Mouse (Mus musculus) neural tube, embryonic 15.5 days (tissue): Measurements from ENCODE around the gene Raver1. TPM values are rescaled to one million over a fixed set of nuclear protein-coding genes. Genes with fewer than 3 reads are reported as not detected.

Experiments
- ATAC-seq: fragments of 200-750 bp; cut with Nextera tagmentation; 2 replicates; pipeline ENCODE4 v1.8.0; 2017; ENCODE audit warnings: mild to moderate bottlenecking, moderate TSS enrichment, moderate library complexity; ENCODE audit not compliant: low FRiP score
- H3K27ac ChIP-seq: fragments of 300-500 bp; sonication (generic); replicated peaks from 2 replicates; pipeline ENCODE4 v1.5.1; 2015; ENCODE audit warnings: mild to moderate bottlenecking, inconsistent platforms
- H3K27me3 ChIP-seq: fragments of 300-500 bp; sonication (generic); replicated peaks from 2 replicates; pipeline ENCODE4 v1.6.1; 2015; ENCODE audit warnings: inconsistent platforms
- H3K36me3 ChIP-seq: fragments of 300-500 bp; sonication (generic); 2 replicates; pipeline ENCODE4 v1.6.1; 2015; ENCODE audit warnings: inconsistent platforms
- H3K4me1 ChIP-seq: fragments of 300-500 bp; sonication (generic); 2 replicates; pipeline ENCODE4 v1.6.1; 2015; ENCODE audit warnings: inconsistent platforms
- H3K4me2 ChIP-seq: fragments of 300-500 bp; sonication (generic); 2 replicates; pipeline ENCODE4 v1.6.1; 2015; ENCODE audit warnings: inconsistent platforms, mild to moderate bottlenecking, moderate library complexity
- H3K4me3 ChIP-seq: fragments of 300-500 bp; sonication (generic); replicated peaks from 2 replicates; pipeline ENCODE4 v1.5.1; 2015; ENCODE audit warnings: mild to moderate bottlenecking, inconsistent platforms
- H3K9ac ChIP-seq: fragments of 300-500 bp; sonication (generic); replicated peaks from 2 replicates; pipeline ENCODE4 v1.6.1; 2015; ENCODE audit warnings: mild to moderate bottlenecking, inconsistent platforms
- H3K9me3 ChIP-seq: fragments of 300-500 bp; sonication (generic); replicated peaks from 2 replicates; pipeline ENCODE4 v1.6.1; 2016; ENCODE audit warnings: inconsistent platforms
- WGBS: fragments of 180-500 bp; shearing (Covaris S2); methylation state at CpG from one replicate; pipeline ENCODE4 v1.1.7; 2015; ENCODE audit warnings: mixed read lengths; 5-methylcytosine and 5-hydroxymethylcytosine counted together
- polyA plus RNA-seq: library from polyadenylated mRNA; unstranded; fragments of >200 nt; fragmentation: Nextera tagmentation; extraction: Ambion mirVana; gene quantifications from 2 replicates; pipeline ENCODE4 v1.2.1, GENCODE M21; 2015

The Raver1 gene
- polyA plus RNA-seq, 1 experiment from 2014 or later, result 25.6 TPM

DNA sequence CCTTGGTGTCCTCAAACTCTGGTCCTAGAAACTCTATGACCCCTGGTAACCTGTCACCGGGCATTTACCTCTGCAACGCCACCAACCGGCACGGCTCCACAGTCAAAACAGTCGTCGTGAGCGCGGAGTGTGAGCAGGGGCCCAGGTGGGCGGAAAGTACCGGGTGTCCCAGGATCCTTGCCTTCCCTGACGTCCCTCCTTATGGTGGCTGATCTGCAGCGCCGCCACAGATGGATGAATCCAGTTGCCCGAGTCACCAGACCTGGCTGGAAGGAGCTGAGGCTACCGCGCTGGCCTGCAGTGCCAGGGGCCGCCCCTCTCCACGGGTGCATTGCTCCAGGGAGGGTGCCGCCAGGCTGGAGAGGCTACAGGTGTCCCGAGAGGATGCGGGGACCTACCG lies 55.1 kb downstream of the Raver1 start:
- Histone ChIP-seq H3K27ac (no peak overlapping the region), H3K4me1 (peaks cover 60% of the 10 kb centered on the region), H3K36me3 (no peaks in the 10 kb centered on the region), H3K9me3 (no peaks in the 10 kb centered on the region), H3K4me3 (peak overlapping the region; percentile 51), H3K9ac (peak overlapping the region; percentile 72; the same call in 1 of the 2 replicates), H3K27me3 (peaks cover 85% of the 10 kb centered on the region), H3K4me2 (peak overlapping the region; percentile 85)
- 3% methylated on average over 22 of the region's 22 CpGs for WGBS
- ATAC-seq, result no peak

GRCm38 (mm10) chr9:21036161-21036560 lies 55.6 kb downstream of the Raver1 start:
- H3K27me3 ChIP-seq, result peaks cover 85% of the 10 kb centered on the region
- no peak overlapping the region for H3K9ac ChIP-seq
- peak overlapping the region; percentile 85 for H3K4me2 ChIP-seq
- no peak for ATAC-seq
- H3K4me3 ChIP-seq, result peak overlapping the region; percentile 51
- no peaks in the 10 kb centered on the region for H3K9me3 ChIP-seq
- no peak overlapping the region for H3K27ac ChIP-seq
- H3K4me1 ChIP-seq, result peaks cover 65% of the 10 kb centered on the region
- no peaks in the 10 kb centered on the region for H3K36me3 ChIP-seq
- 7% methylated on average over 20 of the region's 20 CpGs for WGBS

DNA sequence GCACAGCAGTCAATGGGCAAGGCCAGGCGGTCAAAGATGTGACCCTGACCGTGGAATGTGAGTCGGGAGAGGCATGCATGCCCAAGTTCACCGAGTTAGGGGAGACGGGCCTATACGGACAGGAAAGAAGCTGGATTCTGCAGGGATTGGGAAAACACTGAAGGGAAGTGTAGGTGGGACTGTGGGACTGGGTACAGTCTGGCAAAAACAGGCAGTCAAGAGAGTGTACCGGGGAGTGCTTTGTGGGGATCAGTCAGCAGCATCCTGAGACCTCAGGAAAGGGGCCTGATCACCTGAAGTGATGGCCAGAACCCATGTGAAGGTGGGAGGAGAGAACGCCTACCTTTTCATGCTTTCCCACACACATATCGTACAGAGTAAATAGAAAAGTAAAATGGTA lies 56.2 kb downstream of the Raver1 start:
- Histone ChIP-seq H3K9me3 (no peaks in the 10 kb centered on the region), H3K4me2 (peak overlapping the region; percentile 85), H3K27ac (no peak overlapping the region), H3K36me3 (no peaks in the 10 kb centered on the region), H3K27me3 (peaks cover 84% of the 10 kb centered on the region), H3K4me3 (peak overlapping the region; percentile 51), H3K4me1 (peaks cover 71% of the 10 kb centered on the region), H3K9ac (no peak overlapping the region)
- ATAC-seq, result no peak
- 20% methylated on average over 9 of the region's 9 CpGs for WGBS

DNA sequence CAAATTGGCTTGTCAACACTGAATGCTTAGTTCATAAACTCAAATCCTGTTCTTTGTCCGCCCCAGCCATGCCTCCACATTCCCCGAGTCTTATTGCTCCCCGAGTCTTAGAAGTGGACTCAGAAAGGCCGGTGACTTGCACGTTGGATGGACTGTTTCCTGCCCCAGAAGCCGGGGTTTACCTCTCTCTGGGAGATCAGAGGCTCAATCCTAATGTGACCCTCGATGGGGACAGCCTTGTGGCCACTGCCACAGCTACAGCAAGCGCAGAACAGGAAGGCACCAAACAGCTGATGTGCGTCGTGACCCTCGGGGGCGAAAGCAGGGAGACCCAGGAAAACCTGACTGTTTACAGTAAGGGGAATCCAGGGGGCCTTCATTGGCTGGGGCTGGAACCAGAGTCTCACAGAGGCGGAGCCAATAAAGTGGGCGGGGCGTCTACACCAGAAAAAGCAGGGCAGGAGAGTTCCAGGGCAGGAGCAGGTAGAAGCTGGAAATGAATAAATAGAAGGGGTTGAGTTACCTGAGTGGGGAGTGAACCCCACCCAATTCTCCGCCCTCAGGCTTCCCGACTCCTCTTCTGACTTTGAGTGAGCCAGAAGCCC lies 57.2 kb downstream of the Raver1 start:
- Histone ChIP-seq H3K4me3 (0 out of 2 replicates have a peak overlapping the region, but pooled peaks have one; percentile 51), H3K36me3 (no peaks in the 10 kb centered on the region), H3K9me3 (no peaks in the 10 kb centered on the region), H3K4me2 (peak overlapping the region; percentile 85), H3K27ac (no peak overlapping the region), H3K27me3 (peaks cover 84% of the 10 kb centered on the region), H3K4me1 (peaks cover 79% of the 10 kb centered on the region), H3K9ac (no peak overlapping the region)
- WGBS, result 4% methylated on average over 17 of the region's 17 CpGs
- ATAC-seq, result no peak

DNA sequence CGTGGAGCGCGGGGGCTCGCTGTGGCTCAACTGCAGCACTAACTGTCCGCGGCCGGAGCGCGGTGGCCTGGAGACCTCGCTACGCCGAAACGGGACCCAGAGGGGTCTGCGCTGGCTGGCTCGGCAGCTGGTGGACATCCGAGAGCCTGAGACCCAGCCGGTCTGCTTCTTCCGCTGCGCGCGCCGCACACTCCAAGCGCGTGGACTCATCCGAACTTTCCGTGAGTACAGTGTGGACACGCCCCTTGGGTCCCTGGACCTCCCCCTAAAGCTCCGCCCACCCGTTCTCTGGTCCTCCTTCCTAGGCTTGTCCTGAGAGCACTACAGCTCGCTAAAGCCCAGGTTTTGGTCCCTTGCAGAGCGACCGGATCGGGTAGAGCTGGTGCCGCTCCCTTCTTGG lies 58.7 kb downstream of the Raver1 start:
- Histone ChIP-seq H3K9me3 (no peaks in the 10 kb centered on the region), H3K4me1 (peaks cover 85% of the 10 kb centered on the region), H3K4me2 (peak overlapping the region; percentile 86), H3K36me3 (no peaks in the 10 kb centered on the region), H3K27me3 (peaks cover 85% of the 10 kb centered on the region), H3K9ac (peak overlapping the region; percentile 47), H3K4me3 (peak overlapping the region; percentile 48), H3K27ac (no peak overlapping the region)
- whole genome bisulfite sequencing, result under 1% methylated on average over 34 of the region's 34 CpGs
- no peak for ATAC-seq

DNA sequence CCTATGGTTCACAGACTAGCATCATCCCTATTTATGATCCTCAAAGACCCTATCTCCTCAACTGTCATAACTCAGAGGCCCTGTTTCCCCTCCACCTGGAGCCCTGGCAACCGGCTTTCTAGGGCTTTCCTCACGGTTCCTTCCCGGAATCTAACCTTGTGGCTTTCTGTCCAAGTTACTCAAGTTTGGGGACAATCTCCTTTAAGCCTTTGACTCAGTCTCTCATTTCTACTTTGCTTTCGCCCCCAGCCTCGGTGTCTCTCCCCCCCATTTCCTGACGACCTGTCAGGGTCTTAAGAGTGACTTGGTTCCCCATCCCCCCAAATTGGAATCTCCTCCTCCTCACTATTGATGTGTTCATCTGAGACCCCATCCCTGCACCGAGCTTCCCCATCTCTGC lies 59.3 kb downstream of the Raver1 start:
- ATAC-seq, result no peak
- Histone ChIP-seq H3K27ac (no peak overlapping the region), H3K4me2 (peak overlapping the region; percentile 86), H3K27me3 (peaks cover 84% of the 10 kb centered on the region), H3K9me3 (no peaks in the 10 kb centered on the region), H3K4me3 (peak overlapping the region; percentile 48), H3K9ac (peak overlapping the region; percentile 47; the same call in 1 of the 2 replicates), H3K36me3 (no peaks in the 10 kb centered on the region), H3K4me1 (peaks cover 83% of the 10 kb centered on the region)
- 5% methylated on average over 7 of the region's 7 CpGs for WGBS

- WGBS, result 1% methylated on average over 33 of the region's 35 CpGs
- peaks cover 77% of the 10 kb centered on the region for H3K4me1 ChIP-seq
These were observed 59.9 kb downstream of the Raver1 start, which contains the start of gene Icam5 for GRCm38 (mm10) chr9:21031896-21032351. TSS of gene Icam5 (plus strand) at chr9:21032073.

DNA sequence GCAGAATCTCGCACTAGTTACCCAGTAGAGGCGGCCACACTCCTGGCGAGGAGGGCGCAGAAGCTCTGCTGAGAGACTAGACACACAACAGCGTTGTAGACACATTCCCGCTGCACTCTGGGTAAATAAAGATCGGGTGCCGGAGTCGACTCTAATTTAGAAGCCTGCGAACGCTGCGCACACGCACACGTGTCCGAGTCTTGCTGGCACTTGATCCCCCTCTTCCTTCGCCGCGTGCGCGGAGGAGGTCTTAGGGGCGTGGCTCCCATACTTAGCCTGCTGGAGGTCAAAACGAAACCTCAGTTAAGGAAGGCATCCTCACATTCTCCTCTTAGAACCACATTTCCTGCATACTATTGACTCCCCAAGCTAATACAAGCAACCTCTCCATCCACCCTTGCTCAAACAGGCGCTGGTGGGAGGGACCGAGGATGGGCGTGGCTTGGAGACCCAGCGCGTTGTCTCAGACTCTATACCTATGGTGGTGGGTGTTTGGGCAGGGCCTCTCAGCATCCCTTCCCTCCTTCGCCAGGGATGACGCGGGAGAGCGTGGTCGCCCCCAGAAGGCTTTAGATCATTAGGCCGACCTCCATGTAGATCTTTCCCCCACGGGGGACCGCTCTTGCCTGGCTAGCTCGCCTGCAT lies 60.4 kb downstream of the Raver1 start:
- H3K4me3 ChIP-seq, result peak overlapping the region; percentile 48
- H3K27me3 ChIP-seq, result peaks cover 82% of the 10 kb centered on the region
- peak overlapping the region; percentile 86 for H3K4me2 ChIP-seq
- peak overlapping the region; percentile 34 for H3K27ac ChIP-seq
- peaks cover 72% of the 10 kb centered on the region for H3K4me1 ChIP-seq
- H3K9me3 ChIP-seq, result no peaks in the 10 kb centered on the region
- under 1% methylated on average over 36 of the region's 36 CpGs for WGBS
- ATAC-seq, result peak; percentile 78
- H3K36me3 ChIP-seq, result no peaks in the 10 kb centered on the region
- H3K9ac ChIP-seq, result peak overlapping the region; percentile 47

More at GRCm38 (mm10) chr9:21031896-21032351, 59.9 kb downstream of the Raver1 start, which contains the start of gene Icam5:
- H3K36me3 ChIP-seq, result no peaks in the 10 kb centered on the region
- peak; percentile 40 for ATAC-seq
- H3K4me3 ChIP-seq, result peak within 1 kb of the TSS; percentile 48
- H3K27ac ChIP-seq, result peak within 1 kb of the TSS; percentile 34
- H3K9ac ChIP-seq, result peak within 1 kb of the TSS; percentile 47
- no peaks in the 10 kb centered on the region for H3K9me3 ChIP-seq
- H3K27me3 ChIP-seq, result peaks cover 82% of the 10 kb centered on the region
- H3K4me2 ChIP-seq, result peak within 1 kb of the TSS; percentile 86

DNA sequence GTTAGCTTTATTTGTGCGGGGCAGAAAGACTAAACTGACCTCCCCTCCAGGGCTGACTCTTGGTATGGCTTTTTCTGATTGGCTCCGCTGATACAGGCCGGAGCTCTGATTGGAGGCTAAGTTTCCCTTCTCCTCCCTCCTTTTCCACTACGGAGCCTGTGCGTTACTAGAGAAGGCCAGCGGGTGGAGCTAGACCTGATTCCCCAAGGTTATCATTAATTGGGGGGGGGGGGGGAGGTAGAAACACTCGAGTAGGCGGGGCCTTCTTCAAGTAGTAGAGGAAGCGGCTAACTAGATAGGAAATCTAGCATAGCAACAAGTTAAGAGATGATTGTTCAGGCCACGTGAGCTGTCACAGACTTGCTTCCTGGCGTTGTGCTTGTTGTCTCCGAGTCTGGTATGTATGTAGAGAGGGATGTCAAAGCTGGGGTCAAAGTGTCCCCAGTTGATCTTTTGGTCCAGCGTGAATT lies 61.0 kb downstream of the Raver1 start:
- H3K36me3 ChIP-seq, result no peaks in the 10 kb centered on the region
- H3K27me3 ChIP-seq, result peaks cover 80% of the 10 kb centered on the region
- H3K4me1 ChIP-seq, result peaks cover 66% of the 10 kb centered on the region
- peak overlapping the region; percentile 34; the same call in 1 of the 2 replicates for H3K27ac ChIP-seq
- no peaks in the 10 kb centered on the region for H3K9me3 ChIP-seq
- ATAC-seq, result peak; percentile 62
- peak overlapping the region; percentile 47; the same call in 1 of the 2 replicates for H3K9ac ChIP-seq
- WGBS, result under 1% methylated on average over 13 of the region's 13 CpGs
- peak overlapping the region; percentile 48 for H3K4me3 ChIP-seq
- peak overlapping the region; percentile 86 for H3K4me2 ChIP-seq

DNA sequence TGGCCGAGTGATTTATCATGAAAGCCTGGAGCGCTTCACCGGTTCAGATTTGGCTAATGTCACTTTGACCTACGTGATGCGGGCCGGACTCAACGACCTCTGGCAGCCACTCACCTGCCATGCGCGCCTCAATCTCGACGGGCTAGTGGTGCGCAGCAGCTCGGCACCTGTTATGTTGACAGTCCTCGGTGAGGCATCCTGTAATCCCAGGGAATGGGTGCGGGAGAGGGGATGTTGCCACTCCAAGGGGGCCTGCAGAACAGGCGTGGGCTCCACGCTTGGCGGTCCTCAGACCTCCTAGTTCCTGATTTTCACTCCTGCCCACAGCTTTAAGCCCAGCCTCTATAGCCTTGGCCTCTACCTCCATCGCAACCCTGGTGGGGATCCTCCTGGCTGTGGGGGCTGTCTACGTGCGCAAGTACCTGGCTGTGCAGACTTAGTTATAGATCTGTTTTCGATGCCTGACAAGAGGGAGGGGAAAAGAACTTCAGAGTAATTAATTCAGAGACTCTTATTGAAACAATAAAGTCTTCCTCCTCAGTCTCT lies 61.7 kb downstream of the Raver1 start:
- ATAC-seq, result no peak
- H3K9ac ChIP-seq, result no peak overlapping the region
- WGBS, result 24% methylated on average over 22 of the region's 22 CpGs

GRCm38 (mm10) chr9:21029291-21030054 lies 62.3 kb downstream of the Raver1 start, which contains the start of gene Icam4:
TSS of gene Icam4 (plus strand) at chr9:21029373.
- H3K4me2 ChIP-seq, result peak within 1 kb of the TSS; percentile 86
- H3K9ac ChIP-seq, result no peak within 1 kb of the TSS
- H3K27ac ChIP-seq, result no peak within 1 kb of the TSS
- 2% methylated on average over 37 of the region's 37 CpGs for WGBS
- ATAC-seq, result no peak
- H3K4me1 ChIP-seq, result peaks cover 53% of the 10 kb centered on the region
- H3K27me3 ChIP-seq, result peaks cover 67% of the 10 kb centered on the region
- no peaks in the 10 kb centered on the region for H3K9me3 ChIP-seq
- H3K4me3 ChIP-seq, result peak within 1 kb of the TSS; percentile 22
- no peaks in the 10 kb centered on the region for H3K36me3 ChIP-seq

More for the DNA sequence above, 61.7 kb downstream of the Raver1 start:
- peak overlapping the region; percentile 86 for H3K4me2 ChIP-seq
- no peaks in the 10 kb centered on the region for H3K36me3 ChIP-seq
- peaks cover 59% of the 10 kb centered on the region for H3K4me1 ChIP-seq
- H3K27ac ChIP-seq, result no peak overlapping the region
- no peaks in the 10 kb centered on the region for H3K9me3 ChIP-seq
- H3K4me3 ChIP-seq, result 0 out of 2 replicates have a peak overlapping the region, but pooled peaks have one; percentile 22
- peaks cover 73% of the 10 kb centered on the region for H3K27me3 ChIP-seq
